Comparison of ENCODE assay signal across 1 mouse cellular context in the genomic region with DNA sequence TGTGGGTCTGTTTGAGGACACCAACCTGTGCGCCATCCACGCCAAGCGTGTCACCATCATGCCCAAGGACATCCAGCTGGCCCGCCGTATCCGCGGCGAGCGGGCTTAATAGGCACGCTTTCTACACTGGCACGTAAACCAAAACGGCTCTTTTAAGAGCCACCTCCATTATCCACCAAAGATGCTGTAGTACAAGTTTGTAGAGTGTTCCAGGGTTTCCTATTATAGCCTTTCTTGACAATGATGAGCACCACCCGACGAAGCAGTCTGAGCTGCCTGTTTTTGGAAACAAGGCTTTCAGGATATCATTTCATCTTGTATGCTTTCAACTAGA.
TF ChIP-seq lines count a peak whose summit lies in the region.

No protein-coding gene starts in this region.

TF ChIP-seq in CH12.LX, 34 proteins besides CTCF, POLR2A, EP300 and RAD21:
- TF ChIP-seq IRF4 (IDR thresholded peaks at IDR 0.05; ENCODE audit: low read depth, low read length) (0 out of 2 replicates have a peak, but pooled peaks have one; percentile 3), POLR2AphosphoS2 (IDR thresholded peaks at IDR 0.05; ENCODE audit: low read depth, low read length) (peak; percentile 11; the same call in 1 of the 2 replicates), UBTF (IDR thresholded peaks at IDR 0.05; ENCODE audit: low read depth, low read length) (0 out of 2 replicates have a peak, but pooled peaks have one; percentile 22)
